Mouse (Mus musculus) frontal cortex, postnatal 14 days (tissue): ENCODE measurements around the gene U2af1l4.
A peak's percentile ranks its signal among the peaks of the same experiment; 100 is the strongest.

Experiments
- DNase-seq, 2 experiments: peaks; one replicate each; pipeline ENCODE4 v3.0.0; 2022; ENCODE audit warnings: low spot score in 2 of 2

Gene U2af1l4

GRCm38 (mm10) chr7:30586455-30587020, 23.4 kb downstream of the U2af1l4 start:
- DNase-seq = no peak

- peak in 1 of 2 experiments; percentile 57 for DNase-seq
These were observed 25.0 kb downstream of the U2af1l4 start for GRCm38 (mm10) chr7:30587842-30588667.

GRCm38 (mm10) chr7:30588676-30589434, 25.8 kb downstream of the U2af1l4 start, which contains the start of gene Kmt2b:
Gene Kmt2b, minus strand, starts transcription at chr7:30588726.
- peak; percentile 93 to 97 for DNase-seq

- DNase-seq = peak; percentile 66 to 77
These were observed 26.6 kb downstream of the U2af1l4 start for GRCm38 (mm10) chr7:30589435-30590301.

GRCm38 (mm10) chr7:30590927-30591604, 28.0 kb downstream of the U2af1l4 start:
- DNase-seq = no peak

GRCm38 (mm10) chr7:30591605-30591951, 28.5 kb downstream of the U2af1l4 start:
- DNase-seq = no peak

GRCm38 (mm10) chr7:30592772-30593423, 29.8 kb downstream of the U2af1l4 start:
- DNase-seq = no peak

GRCm38 (mm10) chr7:30593579-30594509, 30.7 kb downstream of the U2af1l4 start:
- no peak for DNase-seq

- DNase-seq = no peak
These were observed 31.5 kb downstream of the U2af1l4 start for GRCm38 (mm10) chr7:30594510-30595024.

- DNase-seq = no peak
These were observed 33.0 kb downstream of the U2af1l4 start for GRCm38 (mm10) chr7:30596093-30596492.

- no peak for DNase-seq
These were observed 33.7 kb downstream of the U2af1l4 start for GRCm38 (mm10) chr7:30596811-30597210.

- DNase-seq = no peak
These were observed 35.7 kb downstream of the U2af1l4 start, which contains the start of gene Zbtb32 for GRCm38 (mm10) chr7:30598786-30599185. Gene Zbtb32, minus strand, starts transcription at chr7:30598909.

GRCm38 (mm10) chr7:30599933-30600353, 36.8 kb downstream of the U2af1l4 start:
- DNase-seq = peak; percentile 85 to 87

GRCm38 (mm10) chr7:30600651-30601050, 37.5 kb downstream of the U2af1l4 start:
- no peak for DNase-seq

GRCm38 (mm10) chr7:30602583-30602982, 39.5 kb downstream of the U2af1l4 start:
- DNase-seq = no peak

GRCm38 (mm10) chr7:30604424-30604823, 41.3 kb downstream of the U2af1l4 start:
- DNase-seq = no peak

GRCm38 (mm10) chr7:30604944-30605343, 41.8 kb downstream of the U2af1l4 start:
- no peak for DNase-seq

GRCm38 (mm10) chr7:30607706-30608309, 44.7 kb downstream of the U2af1l4 start:
- no peak for DNase-seq

GRCm38 (mm10) chr7:30608476-30608875, 45.4 kb downstream of the U2af1l4 start:
- DNase-seq = no peak
